Mouse (Mus musculus) cerebellum, postnatal 25 days (tissue): Measurements from ENCODE around the gene Fermt2.

ENCODE experiments used
- DNase-seq, 2 experiments: peaks; one replicate each; pipeline ENCODE4 v3.0.0; 2021; ENCODE audit warnings: mixed read lengths in 2 of 2

Gene Fermt2

GRCm38 (mm10) chr14:45529411-45530363 lies at the start of gene Fermt2:
Fermt2 (minus strand) TSS chr14:45530118.
- DNase-seq: peak; percentile 86 to 87

- peak; percentile 66 to 82 for DNase-seq
These were observed 36.4 kb upstream of the Fermt2 start for GRCm38 (mm10) chr14:45566066-45566937.

DNA sequence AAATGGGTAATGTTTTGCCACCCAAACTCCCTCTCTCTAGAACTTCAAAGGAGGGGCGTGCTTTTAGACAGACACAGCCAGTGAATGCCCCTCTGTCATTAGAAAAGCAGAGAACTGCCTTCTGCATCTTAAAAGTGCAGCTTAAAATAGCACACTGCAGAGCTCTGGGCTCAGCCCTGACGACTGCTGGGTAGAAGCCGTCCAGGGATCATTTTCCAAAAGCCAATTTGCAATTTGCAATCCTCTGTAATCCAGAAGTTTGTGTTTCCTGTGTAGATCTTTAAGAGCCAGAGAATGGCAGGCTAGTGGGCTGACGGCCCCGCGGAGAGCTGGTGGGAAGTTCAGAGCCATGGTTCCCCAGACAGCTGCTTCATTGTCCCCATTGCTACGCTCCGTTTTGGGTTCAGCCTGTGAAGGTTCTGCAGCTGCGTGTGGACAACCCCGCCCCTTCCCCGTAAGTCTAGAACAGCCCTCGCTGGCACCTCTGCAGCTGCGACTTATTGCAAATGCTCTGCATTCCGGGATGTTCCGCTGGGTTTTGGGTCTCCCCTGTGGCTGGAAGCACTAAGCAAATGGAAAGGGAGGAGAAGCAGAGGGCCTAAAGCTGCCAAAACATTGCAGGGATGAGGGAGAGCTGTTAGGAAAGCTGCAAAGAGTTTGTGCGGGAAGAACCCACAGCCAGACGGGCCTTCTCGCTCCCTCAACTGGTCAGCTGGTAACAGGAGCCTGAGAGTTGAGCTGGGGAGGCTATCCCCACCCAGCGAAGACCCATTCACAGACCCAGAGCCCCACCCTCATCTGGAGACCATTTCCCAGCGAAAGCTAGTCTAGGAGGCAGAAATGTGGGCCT lies 35.5 kb upstream of the Fermt2 start:
- peak in 1 of 2 experiments; percentile 14 for DNase-seq

DNA sequence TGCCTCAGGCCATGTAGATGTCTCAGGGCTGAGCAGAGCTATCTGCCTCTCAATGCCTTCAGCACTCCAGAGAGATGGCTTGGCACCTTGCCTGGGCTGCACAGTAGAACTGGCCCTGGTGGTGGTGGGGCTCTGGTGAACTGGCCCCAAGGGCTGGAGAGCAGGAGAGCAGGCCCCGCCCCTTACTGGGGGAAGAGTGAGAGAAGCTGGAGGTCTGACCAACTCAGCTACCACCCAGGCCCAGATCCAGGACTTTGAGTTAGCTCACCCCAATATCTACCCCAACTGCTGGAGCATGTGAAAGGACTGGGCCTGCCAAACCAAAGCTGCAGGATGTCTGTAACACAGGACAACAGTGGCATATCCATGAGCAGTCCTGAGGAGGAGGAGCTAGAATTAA lies 33.7 kb upstream of the Fermt2 start:
- DNase-seq: peak in 1 of 2 experiments; percentile 63

- no peak for DNase-seq
These were observed 31.8 kb upstream of the Fermt2 start for GRCm38 (mm10) chr14:45561681-45562080.

GRCm38 (mm10) chr14:45559018-45559417 lies 29.1 kb upstream of the Fermt2 start:
- DNase-seq: no peak

- no peak for DNase-seq
These were observed 24.4 kb upstream of the Fermt2 start for GRCm38 (mm10) chr14:45554336-45554735.

DNA sequence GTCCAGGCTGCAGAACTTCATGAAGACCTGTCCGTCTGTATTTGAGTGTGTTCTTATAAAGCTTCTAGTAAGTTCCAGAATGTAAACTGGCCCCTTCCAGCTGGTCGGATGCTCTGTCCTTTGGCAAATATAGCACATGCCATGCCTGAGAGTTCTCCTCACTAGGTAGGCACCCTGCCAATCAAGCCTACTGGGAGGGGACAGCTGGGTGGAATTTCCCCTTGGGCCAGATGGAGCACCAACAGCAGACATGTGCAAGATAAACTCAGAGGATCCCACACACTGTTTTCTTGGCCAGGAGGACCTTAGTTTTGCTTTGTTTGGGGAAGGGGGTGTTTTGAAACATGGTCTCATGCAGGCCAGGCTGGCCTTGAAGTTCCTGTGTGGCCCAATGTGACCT lies 23.9 kb upstream of the Fermt2 start:
- peak in 1 of 2 experiments; percentile 32 for DNase-seq

- no peak for DNase-seq
These were observed 22.5 kb upstream of the Fermt2 start for GRCm38 (mm10) chr14:45552431-45552830.

- peak; percentile 27 to 62 for DNase-seq
These were observed 21.3 kb upstream of the Fermt2 start for GRCm38 (mm10) chr14:45551121-45551768.

DNA sequence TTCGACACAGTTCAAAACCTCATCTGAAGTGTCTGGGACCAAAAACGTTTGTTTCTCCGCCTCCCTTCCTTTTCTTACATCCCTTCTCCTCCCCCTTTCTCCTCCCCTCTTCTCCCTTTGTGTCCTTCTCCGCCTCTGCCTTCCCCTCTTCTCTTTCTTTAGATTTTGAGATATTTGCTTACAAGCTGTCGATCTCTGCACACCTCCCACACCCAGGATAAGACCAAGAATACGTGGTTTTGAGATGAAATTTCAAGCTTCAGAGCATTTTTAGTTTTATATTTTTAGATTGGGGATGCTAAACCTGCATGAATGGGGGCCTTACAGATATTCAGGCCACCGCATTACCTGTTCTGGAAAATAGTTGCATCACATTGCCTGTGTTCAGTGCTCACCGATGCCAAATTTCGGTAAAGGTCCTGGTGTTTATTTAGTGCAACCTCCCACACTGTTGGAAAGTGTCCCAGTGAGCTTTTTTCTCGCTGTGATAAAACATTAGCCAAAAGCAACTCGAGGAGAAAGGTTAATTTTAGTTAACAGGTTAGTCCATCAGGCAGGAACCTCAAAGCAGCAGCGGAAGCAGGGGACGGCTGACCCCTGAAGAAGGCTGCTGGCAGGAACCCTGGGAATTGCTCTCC lies 20.2 kb upstream of the Fermt2 start:
- peak; percentile 32 to 46 for DNase-seq

DNA sequence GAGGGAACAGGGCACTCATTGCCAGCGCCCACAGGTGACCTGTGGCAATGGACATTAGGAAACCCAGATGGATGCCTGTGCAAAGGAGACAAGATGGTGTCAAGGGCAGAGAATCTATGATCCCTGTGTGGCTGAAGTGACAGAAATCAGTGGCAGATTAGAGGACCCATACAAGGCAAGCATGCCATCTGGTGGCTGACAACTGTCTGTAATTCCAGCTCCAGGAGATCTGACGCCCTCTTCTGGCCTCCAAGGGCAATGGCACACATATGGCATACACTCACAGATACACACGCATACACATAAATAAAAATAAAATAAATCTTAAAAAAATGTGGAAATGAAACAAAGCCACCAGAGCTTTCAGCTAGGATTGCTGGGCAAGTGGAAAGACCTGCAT lies 18.2 kb upstream of the Fermt2 start:
- DNase-seq: no peak

- no peak for DNase-seq
These were observed 15.0 kb upstream of the Fermt2 start for GRCm38 (mm10) chr14:45544905-45545304.

DNA sequence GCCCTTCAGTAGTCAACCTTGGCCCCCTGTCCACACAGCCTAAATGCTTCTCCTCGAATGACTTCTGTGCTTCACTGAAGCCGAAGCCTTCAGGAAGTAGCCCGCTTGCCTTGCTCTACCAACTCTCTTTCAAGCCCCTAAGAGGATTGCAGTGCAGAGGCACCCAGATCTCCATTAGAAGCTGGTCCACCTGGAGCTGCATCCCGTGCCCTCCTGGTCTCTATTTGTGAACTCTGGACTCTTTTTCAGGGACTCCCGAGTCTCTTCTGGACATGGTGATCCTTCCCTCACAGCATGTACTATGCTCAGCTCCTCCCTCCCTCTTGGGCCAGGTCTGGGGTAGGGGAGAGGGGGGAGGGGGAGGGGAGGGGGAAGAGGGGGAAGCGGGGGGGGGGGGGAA lies 14.1 kb upstream of the Fermt2 start:
- DNase-seq: no peak

- DNase-seq: peak; percentile 73 to 81
These were observed 9.9 kb upstream of the Fermt2 start for GRCm38 (mm10) chr14:45539659-45540468.

DNA sequence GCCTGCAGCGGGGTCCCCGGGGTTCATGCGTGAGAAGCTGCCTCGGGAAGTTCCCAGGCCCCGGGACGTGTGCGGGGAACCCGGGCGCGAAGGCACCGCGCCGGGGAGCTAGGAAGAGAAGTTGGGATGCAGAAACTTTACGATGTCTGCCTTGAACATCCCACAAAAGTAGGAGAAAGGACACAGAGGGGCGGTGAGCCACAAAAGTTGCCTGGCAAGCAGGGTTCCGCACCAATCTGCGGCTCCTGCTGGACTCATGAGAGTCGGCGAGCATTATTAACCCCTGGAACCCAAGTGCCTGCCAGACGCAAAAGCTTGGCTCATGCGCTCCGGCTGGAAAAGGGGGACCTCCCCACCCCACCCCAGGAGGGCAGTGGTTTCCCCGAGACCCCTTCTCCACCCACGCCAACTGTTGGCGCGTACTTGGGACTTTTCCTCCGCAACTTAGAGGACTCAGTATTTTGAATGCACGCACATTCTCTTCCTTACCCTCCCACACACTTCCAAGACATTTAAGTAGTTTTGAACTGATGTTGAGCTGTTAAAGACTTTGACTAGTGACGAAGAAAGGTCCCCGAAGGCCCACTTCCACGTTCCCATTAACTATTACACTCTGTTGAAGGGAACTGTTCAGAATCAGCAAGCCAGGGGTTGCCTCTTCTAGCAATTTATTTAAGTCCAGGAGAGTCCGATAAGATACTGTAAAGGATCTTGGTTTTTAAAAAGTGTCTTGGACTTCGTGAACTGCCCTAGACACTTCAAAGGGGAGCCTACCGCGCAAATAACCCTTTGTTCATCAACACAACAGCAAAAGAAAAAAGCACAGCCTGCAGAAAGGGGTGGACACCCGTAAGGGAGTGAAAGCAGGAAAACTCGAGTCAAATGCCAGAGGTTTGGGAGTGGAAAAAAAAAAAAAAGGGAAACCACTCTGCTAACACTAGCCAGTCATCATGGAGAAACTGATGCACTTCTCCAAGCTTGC lies 737 bp upstream of the Fermt2 start:
- DNase-seq: no peak

DNA sequence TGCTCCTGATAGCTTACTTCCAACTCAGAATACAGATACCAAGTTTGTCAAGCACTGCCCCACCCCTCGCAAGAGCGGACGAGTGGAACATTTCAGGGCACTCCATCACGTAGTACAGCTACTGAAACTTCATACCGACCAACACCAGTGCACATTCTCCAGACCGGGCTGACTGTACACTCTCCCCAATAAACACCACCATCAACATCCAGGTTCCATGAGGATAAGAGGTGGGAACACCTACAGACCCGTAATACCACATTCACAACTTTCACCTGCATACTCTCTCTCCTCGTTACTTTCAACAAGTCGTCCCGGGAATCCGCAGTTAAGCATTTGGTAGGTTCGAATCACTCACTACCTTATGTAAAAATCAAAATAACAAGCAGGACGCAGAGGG lies 1.1 kb downstream of the Fermt2 start:
- DNase-seq: peak in 1 of 2 experiments; percentile 19

DNA sequence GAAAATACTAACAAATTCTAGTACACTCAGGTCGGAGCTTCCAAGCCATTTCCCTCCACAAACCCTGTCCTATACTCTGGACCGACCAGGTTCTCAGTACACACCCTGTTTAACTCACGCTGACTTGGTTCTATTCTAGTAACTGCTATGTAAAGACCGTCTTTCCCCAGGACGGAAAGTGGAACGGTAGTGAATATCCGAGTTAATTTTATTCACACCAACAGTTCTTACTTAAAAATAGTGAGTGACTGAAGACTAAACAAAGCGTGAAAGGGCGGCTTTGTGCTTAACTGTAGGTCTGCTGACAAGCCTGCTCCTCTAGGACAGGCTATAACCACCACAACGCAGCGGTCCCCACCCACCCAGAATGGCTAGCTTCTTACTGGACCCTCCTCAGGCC lies 14.1 kb downstream of the Fermt2 start:
- no peak for DNase-seq

DNA sequence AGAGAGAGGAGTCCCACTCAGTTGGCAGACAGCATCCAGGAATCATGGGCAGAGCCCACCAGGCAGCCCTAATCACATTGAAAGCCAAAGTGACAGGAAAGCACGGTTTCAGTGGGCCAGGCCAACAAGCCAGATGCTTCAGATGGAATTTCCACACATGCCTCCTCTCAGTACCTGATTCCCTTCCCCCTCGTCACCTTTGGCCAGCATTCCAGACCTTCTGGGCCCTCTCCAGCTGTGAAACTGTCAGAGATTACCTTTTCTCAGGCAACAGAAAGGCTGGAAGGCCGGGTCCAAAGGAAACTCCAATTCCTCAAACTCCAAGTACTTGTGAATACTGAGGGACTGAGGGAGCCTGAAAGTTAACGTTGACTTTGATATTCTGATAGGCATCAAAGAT lies 19.1 kb downstream of the Fermt2 start:
- DNase-seq: peak in 1 of 2 experiments; percentile 27
